Mouse (Mus musculus): ENCODE results near the gene Dclre1a. TPM values are rescaled to one million over a fixed set of nuclear protein-coding genes. Genes with fewer than 3 reads are reported as not detected.

Dclre1a gene
- polyA plus RNA-seq (2014; fragmentation: Illumina TruSeq; extraction: RNeasy Lipid Tissue Mini Kit (QIAGEN cat#74804)), result 81.4 TPM

DNA sequence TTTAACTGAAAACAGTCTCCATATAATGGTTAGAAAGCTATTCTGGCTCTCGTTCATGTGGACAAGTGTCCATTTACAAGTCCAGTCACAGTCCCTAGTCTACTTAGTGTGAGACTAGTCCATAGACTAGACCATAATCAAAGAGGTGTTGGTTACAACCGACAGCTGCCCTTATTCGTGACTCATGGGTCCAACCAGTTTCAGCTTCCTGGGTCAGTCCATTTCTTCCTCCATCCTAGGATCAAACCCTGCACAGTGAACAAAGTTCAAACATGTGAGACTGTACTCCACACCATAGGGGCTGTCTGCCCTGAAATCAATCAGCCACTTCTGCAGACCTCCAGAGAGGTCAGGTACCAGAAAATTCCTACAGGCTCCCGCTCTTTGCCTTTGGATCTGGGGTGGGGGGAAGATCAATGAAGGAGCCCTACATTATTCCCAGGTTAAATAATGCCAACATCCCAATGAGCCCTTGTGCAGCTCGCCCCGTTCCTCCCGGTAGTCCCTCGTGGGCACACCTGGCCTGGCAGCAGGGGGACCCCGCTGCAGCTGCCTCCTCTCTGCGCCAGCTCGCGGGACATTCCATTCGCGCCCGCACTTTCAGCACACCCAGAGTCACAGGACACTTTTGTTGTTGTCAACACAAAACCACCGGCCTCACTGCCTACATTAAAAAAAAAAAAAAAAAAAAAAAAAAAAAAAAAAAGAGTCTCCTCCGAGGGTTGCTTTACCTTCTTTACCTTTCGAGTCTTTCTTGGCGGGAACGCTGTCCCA, at the start of gene Dclre1a:
Dclre1a (minus strand) TSS at position 767 of the 774 bp plus-strand sequence.

DNA sequence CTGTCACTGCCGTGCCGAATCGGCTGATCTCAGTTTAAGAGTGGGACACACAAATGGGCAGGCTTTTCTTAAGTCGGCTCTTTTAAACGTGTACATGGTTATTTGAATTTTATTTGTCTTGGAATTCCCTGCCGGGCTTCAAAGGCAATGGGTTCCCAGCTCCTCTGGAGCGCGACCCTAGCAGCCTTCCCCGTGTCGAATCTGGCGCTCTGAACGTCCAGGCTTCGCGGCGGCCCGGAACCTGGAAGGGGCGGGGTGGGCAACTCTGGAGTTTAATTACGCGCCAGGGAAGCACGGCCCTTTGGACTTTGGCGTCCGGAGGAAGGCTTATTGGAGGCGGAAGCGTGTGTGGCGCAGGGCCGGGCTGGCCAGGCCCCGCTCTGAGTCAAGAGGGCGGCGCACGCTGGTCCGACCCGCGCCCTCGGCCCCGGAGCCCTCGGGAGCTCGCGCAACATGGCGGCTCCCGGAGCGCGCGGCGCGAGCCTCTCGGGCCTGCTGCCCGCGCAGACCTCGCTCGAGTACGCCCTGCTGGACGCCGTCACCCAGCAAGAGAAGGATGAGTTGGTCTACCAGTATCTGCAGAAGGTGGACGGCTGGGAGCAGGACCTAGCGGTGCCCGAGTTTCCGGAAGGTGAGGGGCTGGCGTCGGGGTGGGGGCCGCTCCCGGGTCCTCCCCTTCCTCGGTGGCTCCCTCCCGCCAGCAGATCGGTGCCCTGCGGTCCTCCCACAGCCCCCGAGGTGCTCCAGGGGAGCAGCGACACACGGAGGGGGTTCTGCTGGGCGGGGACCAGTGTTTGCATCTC, 409 bp upstream of the Dclre1a start, which contains the start of gene Nhlrc2:
Nhlrc2 (plus strand) TSS at position 32 of the 803 bp plus-strand sequence.

Other genes starting within 250 kb of the Dclre1a start
- gene Nrap, start 158.2 kb downstream of the Dclre1a start, polyA plus RNA-seq (2014; fragmentation: Illumina TruSeq; extraction: RNeasy Lipid Tissue Mini Kit (QIAGEN cat#74804)), result 0.14 TPM
- 20.8 TPM for gene Casp7, start 151.1 kb downstream of the Dclre1a start, polyA plus RNA-seq (2014; fragmentation: Illumina TruSeq; extraction: RNeasy Lipid Tissue Mini Kit (QIAGEN cat#74804))
- 8.5 TPM for gene Plekhs1, start 86.6 kb downstream of the Dclre1a start, polyA plus RNA-seq (2014; fragmentation: Illumina TruSeq; extraction: RNeasy Lipid Tissue Mini Kit (QIAGEN cat#74804))
- gene Nhlrc2, start within 50 bp of the Dclre1a start, polyA plus RNA-seq (2014; fragmentation: Illumina TruSeq; extraction: RNeasy Lipid Tissue Mini Kit (QIAGEN cat#74804)), result 24.3 TPM
- gene Adrb1, start 174.0 kb upstream of the Dclre1a start, polyA plus RNA-seq (2014; fragmentation: Illumina TruSeq; extraction: RNeasy Lipid Tissue Mini Kit (QIAGEN cat#74804)), result 0.60 TPM